Mouse (Mus musculus): Measurements from ENCODE around the gene Nme3.
"Not testable (repeated sequence)": the region's sequence is repeated elsewhere in the genome, so short reads cannot be mapped to it uniquely, and the experiment has no call there.

Gene Nme3

GRCm38 (mm10) chr17:24902124-24902523 lies 5.8 kb downstream of the Nme3 start:
- DNase-seq: no peak

GRCm38 (mm10) chr17:24902671-24903474 lies 6.6 kb downstream of the Nme3 start:
- no peak for DNase-seq

- no peak for DNase-seq
Measured at GRCm38 (mm10) chr17:24903767-24904166, 7.5 kb downstream of the Nme3 start.

- no peak for DNase-seq
Measured at GRCm38 (mm10) chr17:24907591-24907990, 11.3 kb downstream of the Nme3 start.

GRCm38 (mm10) chr17:24913984-24914383 lies 17.7 kb downstream of the Nme3 start:
- DNase-seq: no peak

GRCm38 (mm10) chr17:24923246-24923645 lies 26.9 kb downstream of the Nme3 start:
- no peak for DNase-seq

- DNase-seq: no peak
Measured at GRCm38 (mm10) chr17:24929506-24929905, 33.2 kb downstream of the Nme3 start.

GRCm38 (mm10) chr17:24932431-24932830 lies 36.1 kb downstream of the Nme3 start:
- DNase-seq: no peak

GRCm38 (mm10) chr17:24933163-24933562 lies 36.9 kb downstream of the Nme3 start:
- DNase-seq: no peak

GRCm38 (mm10) chr17:24934926-24935325 lies 38.6 kb downstream of the Nme3 start:
- DNase-seq: no peak

GRCm38 (mm10) chr17:24935666-24936065 lies 39.4 kb downstream of the Nme3 start:
- no peak for DNase-seq

- DNase-seq: peak; percentile 96
Measured at GRCm38 (mm10) chr17:24936259-24937237, 40.2 kb downstream of the Nme3 start, which contains the start of gene Mapk8ip3. TSS of gene Mapk8ip3 (minus strand) at chr17:24936977.

- no peak for DNase-seq
Measured at GRCm38 (mm10) chr17:24937266-24937665, 41.0 kb downstream of the Nme3 start.

- peak; percentile 63 for DNase-seq
Measured at GRCm38 (mm10) chr17:24942453-24942852, 46.2 kb downstream of the Nme3 start.

- DNase-seq: no peak
Measured at GRCm38 (mm10) chr17:24943036-24943435, 46.7 kb downstream of the Nme3 start.

- not testable (repeated sequence) for DNase-seq
Measured at GRCm38 (mm10) chr17:24943589-24943988, 47.3 kb downstream of the Nme3 start.
